Mouse (Mus musculus) layer of hippocampus, adult 9-11 months (tissue): ENCODE results near the gene Utrn.

Experiments used
- DNase-seq: peaks from one replicate; pipeline ENCODE4 v3.0.0; 2022

The Utrn gene

DNA sequence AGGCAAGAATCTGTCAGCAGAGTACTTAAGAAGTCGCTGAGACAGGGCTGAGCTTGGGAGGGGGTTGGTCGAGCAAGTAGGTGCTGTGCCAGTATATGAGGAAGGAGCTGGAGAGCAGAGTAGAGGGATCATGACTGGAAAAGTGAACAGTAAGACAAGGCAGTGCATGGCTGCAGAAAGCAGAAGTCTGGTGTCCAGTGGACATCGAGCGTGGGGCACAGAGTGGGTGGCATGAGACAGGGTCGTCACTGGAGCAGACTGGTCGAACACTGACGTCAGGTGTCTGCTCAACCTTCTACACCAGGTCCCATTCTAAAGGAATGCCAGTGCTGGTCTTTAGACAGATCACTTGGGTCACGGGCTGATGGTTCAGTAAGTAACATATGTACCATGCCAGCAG lies 371.6 kb downstream of the Utrn start:
- DNase-seq: no peak

DNA sequence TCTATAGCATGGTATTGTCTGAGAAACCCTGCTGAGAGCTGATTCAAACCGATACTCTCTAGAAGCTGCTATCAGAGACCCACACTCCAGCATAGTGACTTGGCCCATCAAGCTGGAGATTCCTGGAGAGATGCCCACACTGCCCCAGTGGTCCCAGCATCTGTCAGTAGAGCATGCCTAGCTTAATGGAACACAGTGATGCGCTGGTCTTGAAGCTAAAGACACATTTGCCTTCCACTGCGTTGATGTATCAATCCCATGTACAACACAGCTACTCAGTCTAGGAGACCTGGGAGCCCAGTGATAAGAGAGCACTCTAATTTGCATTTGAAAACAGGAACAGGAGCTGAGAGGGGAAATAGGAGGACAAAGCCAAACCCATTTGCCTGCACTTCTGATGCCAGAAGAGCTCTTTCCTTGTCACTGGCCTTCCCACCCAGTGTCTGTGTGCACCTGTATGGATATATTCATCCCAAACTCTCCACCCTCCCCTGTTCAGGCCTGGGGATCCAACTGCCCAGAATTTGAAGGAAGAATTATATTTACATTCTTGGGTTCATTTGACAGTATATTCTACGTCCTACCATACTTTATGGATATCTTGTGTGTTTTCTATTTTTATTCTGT lies 379.5 kb downstream of the Utrn start:
- DNase-seq: no peak

DNA sequence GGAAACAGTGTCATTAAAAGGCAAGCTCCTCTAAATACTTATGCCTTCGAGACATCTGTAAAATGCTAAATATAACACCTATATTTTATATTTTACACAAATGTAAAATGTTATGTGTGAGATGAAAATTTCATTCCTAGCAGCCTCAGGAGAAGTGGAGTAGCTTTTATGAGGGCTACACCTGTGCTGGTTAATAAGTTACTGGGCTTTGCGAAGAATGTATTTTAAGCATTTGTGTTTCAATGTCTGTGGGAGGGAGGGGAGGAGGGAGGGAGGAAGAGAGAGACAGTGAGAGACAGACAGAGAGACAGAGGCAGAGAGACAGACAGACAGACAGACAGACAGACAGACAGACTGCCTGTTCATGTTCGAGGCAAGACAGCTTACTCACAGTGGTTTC lies 380.6 kb downstream of the Utrn start:
- DNase-seq: no peak

DNA sequence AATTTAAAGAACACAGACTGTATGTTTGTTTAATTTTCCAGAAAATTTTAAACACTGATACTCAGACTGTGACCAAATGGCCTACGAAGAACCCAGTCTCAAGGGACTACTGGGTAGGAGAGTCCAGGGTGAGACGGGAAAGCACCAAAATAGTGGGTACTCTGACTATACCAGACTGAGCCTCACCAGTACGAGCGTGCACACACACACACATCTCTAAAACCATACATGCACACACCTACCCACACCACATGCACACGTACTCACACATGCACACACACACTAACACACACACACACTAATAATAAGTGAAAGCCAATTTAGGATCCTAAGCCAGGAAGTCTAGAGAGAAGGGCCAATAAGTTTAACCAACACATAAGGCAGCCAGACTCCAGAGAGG lies 381.0 kb downstream of the Utrn start:
- DNase-seq: no peak

DNA sequence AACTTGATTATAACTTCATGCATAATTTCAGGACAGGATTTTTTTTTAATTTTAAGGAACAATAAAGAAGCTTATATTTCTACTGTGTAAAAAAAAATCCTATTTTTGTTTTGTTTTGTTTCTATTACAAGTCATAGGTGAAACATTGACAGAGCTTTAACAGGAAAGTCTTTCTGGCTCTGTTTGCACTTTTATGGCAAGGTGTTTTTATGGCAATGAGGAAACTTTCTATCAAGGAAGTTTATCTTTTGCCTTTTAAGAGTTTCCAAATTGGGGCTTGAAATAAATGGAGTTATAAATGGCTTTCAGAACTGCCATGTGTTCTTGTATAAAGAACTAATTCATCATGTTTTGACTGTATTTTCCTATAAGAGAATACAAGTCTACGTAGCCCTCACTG lies 385.7 kb downstream of the Utrn start:
- no peak for DNase-seq

DNA sequence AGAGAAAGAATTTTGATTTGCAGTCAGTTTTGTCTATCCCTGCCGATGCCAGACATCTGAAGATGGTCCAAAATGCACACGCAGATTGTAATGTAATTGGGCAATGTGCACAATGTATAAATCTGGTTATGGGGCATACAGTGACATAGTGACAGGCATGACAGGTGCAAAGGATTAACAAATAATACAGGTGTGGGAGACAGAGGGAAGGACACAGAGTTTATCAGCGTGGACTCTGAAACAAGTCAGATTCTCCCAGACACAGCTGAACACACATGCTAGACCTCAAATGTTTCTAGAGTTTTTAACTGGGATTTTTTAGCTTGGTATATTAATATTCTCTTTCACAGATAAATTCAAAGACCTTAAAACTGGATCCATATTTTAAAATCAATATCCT lies 386.2 kb downstream of the Utrn start:
- DNase-seq: no peak

DNA sequence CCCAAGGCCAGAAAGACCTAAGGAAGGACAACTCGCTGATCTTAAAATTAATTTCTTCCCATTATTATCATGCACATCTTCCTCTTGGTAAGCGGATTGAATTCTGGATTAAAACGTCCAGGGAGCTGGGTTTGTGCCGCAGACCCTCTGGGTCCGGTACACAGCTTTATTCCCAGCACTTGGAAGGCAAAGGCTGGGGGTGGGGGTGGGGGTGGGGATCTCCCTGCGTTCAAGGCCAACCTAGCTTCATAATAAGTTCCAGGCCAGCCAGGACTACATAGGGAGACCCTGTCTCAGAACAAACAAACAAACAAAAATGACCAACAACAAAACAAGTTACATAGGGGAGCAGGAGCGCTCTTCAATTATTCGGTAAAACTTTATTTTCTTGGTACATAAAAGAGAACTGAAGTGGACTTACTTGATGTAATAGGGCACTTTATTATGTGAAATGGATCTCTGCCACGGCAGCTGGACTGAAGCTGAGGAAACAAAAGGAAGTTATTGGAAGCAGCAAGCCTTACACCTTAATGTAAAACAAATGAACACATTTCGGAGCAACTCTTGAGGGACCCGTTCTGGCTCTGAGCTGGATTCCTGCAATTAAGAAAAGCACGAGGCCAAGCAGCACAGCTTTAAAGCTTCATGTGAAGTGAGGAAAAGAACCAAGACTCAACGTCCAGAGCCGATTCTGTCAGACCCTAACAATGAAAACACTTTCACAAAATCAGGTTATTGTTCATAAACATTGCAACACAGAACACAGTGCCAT lies 394.1 kb downstream of the Utrn start:
- DNase-seq: no peak

DNA sequence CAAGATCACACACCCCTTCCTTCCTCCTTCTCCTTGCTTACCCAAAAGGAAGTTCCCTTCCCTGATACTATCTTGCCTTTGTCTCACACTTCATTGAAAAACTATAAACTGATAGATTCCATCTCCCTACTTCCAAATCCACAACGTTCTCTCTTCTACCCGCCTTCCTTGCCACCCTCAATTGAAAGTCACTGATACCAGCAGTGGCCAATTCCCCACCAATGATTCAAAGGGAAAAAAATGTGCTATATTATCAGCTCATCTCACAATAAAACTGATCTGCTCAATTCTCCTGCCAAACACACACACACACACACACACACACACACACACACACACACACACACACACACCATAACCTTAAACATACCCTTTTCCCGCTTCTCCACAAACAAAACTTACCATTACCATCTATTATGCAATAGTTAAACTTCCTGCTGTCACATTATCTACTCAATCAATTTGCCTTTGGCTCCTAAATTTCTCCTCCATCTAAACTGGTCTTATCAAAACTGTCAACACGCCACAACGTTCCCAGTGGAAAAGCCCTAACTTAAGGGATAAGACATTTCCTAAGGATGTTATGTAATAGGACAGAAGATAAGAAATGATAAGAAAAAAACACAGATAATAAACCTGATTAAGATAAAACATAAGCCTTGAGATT lies 399.6 kb downstream of the Utrn start:
- DNase-seq: no peak

DNA sequence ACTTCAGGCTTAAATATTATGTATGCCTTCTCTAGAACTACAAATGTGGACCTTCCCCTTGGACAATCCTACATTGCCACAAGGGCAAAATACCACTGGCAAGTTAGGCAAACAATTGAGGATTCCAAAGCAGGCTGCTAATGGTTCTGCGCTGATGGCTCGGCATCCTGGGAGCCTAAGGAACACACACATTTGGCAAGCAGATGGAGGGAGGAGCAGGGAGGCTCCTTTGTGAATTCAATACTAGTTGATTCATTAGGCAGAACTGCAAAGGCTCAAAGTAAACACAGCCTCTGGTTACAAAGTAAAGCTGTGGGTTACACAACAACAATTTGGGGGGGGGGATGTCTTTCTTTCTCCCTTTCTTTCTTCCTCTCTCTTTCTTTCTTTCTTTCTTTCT lies 401.6 kb downstream of the Utrn start:
- DNase-seq: peak; percentile 4

DNA sequence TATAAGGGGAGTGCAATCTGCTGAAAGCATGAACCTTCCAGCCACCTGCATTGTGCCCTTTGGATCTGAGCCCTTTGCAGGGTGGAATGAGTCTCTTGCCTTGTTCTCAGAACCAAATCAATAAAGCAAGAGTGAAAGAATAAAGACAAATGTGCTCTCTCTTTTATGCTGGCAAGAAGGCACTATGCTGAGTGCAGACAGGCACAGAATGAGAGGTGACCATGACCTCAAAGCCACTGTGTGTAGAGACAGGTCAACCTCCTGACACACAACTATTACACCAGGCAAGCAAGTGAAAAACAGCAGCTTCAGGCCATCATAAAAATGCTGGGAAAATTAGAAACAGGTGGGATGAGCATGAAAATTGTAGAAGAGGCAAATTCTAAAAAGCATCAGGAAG lies 408.2 kb downstream of the Utrn start:
- DNase-seq: no peak

DNA sequence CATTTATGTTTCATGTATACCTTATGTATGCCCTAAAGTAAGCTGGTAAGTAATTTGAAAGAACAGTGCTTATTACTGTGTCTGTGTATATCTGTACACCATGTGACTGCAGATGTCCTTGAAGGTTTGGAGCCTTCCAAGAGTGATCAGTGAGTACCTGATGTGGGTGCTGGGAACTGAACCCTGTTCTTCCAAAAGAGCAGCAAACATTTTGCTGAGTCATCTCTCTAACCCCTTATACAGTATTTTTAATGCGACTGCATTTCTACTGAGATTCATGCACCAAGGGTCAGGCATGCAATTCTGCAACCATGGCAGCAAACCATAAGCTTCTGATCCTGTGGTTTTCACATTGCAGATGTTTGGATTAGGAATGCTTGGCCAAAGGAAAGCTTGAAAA lies 412.3 kb downstream of the Utrn start:
- no peak for DNase-seq

DNA sequence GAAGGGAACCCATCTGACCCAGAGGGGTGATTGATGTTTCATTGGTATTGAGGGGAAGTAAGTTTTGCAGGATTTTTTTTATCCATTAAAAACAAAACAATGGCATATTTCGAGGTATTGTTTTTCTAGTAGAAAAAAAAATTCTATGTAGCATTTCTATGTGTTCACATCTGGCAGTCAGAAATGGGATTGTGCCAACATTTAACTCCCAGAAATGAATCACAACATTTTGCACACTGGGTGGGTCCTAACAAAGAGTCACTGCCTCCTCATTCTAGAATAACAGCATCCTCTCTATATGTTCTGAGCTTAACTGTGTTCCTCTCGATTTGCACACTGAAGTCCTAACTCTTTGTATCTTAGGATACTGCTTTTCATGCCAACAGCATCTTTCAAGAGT lies 416.5 kb downstream of the Utrn start:
- no peak for DNase-seq

DNA sequence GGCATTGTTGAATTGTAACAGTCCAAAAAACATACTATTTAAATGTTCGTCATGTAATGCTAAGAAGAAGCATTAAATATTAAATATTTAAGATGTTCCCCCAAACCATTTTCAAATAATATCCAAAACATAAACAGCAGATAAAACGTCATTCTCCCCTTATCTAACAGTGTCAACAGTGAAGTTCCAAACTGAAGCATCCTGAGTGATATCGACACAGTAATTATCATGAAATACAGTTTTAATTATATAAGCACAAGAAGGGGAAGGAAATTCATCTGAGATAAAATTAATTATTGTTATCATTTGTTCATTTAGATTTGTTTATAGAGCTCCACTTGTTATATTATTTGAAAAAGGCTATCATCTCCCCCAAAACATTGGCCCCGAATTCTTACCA lies 425.0 kb downstream of the Utrn start:
- DNase-seq: no peak

DNA sequence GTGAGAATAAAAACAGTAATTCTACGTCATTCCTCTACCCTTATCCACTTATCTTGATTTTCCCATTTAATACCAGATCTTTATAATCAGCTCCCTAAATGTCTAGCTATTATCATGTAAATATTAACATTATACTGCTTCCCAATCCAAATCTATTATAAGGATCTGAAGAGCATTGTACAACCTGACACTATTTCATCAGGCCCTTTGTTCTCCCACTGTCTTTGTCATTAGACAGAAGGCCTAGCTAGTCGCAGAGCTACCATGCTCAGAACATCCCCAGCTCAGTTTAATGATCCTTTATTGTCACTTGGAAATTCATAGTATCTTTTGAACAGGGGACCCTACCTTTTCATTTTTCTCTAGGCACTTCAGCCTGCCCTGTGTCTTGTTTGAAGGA lies 436.0 kb downstream of the Utrn start:
- no peak for DNase-seq

DNA sequence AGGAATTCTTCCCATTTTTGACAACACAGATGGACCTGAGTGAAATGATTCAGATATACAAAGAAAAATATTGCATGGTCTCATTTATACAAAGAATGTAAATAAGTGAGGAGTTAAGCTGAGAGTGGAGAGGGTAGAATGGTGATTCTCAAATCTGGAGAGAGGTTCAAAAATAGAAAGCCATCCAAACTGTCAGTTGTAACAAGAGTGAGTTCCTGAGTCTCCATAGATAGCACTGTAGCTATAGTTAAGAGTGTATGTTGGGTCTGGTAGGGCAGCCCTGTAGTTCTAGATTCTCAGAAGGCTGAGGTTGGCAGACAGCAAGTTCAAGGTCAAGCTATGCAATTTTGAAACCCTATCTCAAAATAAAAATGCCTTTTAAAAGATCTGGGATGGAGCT lies 438.8 kb downstream of the Utrn start:
- no peak for DNase-seq

DNA sequence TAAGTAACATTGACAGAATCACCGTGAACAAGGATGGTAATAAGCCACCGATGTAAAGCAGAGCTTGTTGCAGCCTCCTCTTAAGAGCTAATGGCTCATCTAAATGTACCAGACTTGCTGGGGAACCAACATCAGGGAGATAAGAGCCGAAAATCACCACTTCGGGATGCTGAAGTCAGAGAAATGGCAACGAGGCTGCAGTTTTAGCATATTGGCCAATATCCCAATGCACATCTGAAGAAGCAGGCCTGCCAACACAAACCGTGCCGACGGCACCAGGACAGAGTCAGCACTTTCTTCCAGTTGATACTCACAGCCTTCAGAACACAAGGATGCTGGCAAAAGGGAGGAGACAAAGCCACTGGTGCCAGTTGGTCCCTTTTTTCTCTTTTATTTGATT lies 442.3 kb downstream of the Utrn start:
- peak; percentile 3 for DNase-seq

DNA sequence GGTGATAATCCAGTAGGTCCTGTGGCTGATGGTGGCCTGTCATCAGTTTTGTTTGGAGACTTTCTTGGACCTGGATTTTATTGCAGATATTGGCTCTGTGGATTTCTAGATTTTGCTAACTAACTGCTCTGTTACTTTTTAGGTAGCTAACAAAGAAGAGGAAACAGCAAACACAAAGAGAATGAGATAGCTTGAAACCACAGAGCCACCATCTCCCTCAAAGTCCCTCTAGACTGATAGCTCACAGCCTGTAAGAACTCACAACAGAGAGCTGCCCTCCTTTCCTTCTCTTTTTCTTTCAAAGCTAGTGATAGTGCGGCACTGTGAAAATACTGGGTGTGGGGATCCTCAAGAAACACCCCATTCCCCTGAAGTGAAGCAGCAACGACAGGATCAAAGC lies 444.2 kb downstream of the Utrn start:
- no peak for DNase-seq

DNA sequence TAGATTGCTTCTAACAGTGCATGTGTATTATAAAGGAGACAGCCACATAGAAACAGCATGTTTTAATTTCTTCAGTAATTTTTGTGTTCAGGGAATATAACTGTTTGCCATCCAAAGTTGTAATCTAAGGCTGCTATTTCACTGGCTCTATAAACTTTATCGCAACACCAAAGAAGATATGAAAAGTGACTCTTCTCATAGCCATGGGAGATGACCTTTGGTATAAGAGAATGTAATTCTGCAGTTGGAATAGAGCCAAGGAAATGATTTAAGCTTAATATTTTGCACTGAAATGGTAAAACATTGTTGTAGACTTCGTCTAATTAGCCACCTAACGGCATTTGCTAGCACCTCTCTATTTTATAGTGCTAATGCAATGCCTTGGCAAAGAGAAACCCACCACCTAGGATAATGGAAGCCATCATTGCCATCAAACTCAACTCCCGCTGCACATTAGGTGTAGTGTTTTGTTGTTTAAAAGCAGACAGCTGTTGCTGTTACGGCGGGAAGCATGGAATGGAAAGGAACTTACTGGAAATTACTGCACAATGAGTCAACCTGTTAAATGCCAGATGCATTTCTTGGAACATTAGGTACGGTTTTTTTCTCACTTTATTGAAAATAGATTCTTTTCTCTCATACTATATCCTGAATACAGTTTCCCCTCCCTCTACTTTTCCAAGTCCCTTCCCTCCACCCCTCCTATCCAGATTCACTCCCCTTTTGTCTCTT lies 445.0 kb downstream of the Utrn start:
- DNase-seq: no peak

DNA sequence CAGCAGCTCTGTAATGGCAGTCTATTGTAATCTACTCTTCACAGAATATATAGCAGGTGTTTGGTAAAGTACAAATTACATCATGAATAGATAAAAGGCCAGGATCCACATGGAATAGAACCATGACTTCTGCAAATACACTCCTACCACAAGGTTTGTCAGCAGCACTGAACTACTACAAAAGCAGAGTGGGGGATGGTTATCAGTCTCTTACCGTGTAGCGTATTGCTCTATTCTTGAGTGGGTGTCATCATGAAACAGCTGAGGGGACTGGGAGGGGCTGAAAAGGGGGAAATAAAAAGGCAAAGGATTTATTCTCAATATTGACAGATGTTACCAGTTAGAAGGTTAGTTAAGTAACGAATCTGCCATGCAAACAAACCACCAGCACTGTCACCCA lies 454.2 kb downstream of the Utrn start:
- DNase-seq: no peak

DNA sequence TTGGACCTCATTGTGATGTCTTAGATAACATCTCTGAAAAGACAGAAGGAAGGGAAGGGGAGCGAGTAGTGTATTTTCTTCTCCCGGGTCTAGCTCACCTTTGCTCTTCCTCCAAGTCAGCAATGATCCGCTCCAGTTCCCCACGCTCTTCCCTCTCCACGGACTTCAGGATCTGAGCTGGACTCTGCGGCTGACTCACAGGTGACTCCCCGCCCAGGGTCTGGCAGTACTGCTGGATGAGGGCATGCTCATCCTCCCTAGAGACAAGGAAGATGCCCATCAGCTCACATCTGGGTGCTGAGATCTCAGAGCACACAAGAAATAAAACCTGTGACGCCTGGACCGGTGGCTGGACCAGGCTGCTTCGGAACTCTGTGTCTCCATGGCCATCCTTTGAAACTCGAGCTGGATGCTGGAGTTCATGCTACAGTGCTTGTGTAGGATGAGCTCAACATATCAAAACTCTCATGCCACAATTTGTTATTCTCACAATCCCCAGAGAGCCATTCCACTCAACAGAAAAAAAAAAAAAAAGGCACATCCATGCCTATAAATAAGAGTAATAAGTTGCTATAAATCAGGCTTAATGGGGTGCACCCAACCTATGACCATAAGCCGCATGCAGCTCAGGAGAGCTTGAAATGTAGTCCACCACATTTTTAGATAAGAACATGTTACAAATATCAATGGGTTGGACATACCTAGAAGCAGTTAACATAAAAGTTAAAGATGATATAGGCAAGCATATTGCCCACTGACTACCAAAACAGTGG lies 462.6 kb downstream of the Utrn start:
- no peak for DNase-seq

DNA sequence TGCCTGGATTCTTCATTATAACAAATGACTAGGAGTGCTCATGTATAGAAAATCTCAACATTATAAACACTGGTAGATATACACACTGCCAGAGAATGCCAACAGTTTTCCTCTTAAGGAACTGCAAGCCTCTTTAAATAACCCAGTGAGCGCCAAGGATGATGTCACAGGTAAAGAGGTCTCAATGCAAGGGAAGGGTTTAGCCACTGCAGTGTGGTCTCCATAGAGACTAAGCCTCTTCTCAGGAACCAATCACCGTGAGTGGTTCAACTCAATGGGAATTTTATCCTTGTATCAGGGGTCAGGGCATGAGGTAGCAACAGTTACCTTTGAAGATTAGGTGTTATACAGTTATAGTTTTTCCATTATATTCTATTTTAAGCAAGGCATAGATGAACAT lies 469.7 kb downstream of the Utrn start:
- DNase-seq: no peak

DNA sequence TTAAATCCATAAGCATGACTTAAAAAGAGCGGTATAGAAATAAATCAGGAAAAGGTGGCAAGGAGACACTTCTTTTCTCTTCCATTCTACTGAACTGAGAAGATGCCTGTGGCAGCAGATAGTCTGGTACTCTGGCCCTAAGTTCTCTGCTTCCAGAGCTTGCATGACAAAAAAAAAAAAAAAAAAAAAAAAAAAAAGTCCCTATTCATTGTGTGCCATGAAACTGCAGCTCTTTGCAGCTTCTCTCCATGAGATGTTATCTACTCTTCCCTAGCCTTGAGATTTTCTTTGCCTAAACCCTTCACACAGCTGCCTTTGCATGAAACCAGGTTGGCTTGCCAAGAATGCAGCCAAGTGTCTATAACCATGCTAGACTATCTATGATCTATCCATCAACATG lies 489.0 kb downstream of the Utrn start:
- no peak for DNase-seq

DNA sequence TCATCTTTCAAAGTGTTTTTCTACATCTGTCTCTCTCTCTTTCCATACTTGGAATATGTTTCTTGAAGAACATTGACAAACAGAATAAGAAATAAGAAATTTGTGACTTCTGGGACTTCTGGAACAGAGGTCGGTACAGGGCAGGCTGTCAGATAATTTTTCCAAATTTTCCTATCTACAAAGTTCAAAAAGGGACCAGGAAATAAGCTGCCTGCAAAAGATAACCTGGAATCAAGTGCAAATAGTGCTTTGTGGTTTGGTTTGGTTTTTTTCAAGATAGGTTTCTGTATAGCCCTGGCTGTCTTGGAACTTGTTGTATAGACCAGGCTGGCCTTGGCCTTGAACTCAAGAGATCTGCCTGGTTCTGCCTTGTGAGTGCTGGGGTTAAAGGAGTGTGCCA lies 490.0 kb downstream of the Utrn start:
- DNase-seq: no peak
